Mouse (Mus musculus): ENCODE measurements around the gene Rab5b.
"Not testable (repeated sequence)": the region's sequence is repeated elsewhere in the genome, so short reads cannot be mapped to it uniquely, and the experiment has no call there.

Rab5b gene

GRCm38 (mm10) chr10:128645111-128646011 lies 50.7 kb downstream of the Rab5b start, which contains the start of gene Ikzf4:
TSS of gene Ikzf4 (minus strand) at chr10:128645991.
- DNase-seq (ENCODE audit: low spot score in 2 of 2), result peak; percentile 31 to 36

DNA sequence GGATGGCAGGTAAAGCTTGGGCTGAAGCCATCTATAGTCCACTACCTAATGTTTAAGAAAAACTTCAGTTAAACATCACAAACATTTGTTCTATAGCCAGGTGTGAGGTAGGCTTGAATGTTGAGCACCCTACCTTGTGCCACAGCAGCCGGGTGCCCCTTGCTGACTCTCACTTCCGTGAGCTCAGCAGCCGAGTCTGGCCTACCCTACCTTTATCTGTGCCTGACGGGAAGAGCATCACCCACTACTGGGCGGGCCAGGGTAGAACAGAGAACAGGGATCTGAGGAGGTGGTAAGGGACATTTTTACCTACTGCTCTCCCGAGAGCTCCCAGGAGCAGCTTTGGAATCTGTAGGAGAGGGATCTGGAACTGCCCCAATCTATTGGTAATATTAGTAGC lies 53.3 kb downstream of the Rab5b start:
- DNase-seq (ENCODE audit: low spot score in 2 of 2), result no peak

GRCm38 (mm10) chr10:128641871-128642270 lies 54.2 kb downstream of the Rab5b start:
- DNase-seq (ENCODE audit: low spot score in 2 of 2), result no peak

- DNase-seq (ENCODE audit: low spot score in 2 of 2), result no peak
These were observed 55.2 kb downstream of the Rab5b start for GRCm38 (mm10) chr10:128640891-128641290.

DNA sequence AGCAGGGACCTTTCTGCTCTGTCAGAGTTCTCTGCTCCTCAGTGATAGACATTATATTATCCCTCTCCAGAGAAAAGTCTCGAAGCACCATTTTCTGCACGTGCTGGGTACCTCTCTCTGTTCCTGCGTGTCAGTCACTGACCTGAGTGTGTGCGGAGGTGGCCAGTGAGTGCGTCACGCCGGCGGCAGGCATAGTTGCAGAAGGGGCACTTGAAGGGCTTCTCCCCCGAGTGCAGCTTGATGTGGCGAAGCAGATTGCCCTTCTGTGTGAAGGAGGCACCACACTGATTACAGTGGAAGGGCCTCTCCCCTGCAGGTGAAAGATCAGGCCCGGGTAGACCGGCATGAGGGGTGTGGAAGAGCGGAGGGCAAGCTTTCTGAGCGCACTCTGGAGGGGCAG lies 56.1 kb downstream of the Rab5b start:
- DNase-seq (ENCODE audit: low spot score in 2 of 2), result no peak

DNA sequence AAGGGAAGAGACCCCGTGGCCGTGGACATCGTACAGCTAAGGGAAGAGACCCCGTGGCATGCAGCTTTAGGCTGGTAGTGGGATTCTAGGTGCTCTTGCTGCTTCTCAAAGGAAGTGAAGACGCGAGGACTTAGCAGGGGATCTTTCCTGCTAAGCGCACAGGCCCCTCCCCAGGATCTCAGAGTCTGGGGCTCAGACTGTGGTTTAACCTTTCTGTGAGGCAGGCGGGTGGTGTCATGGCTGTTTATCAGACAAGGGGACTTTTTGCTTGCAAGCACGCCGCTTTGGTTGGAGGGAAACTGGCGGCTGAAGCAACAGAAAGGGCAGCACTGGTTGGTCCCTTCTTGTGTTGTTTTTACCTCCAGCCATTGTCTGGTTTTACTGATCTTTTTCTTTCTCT lies 59.1 kb downstream of the Rab5b start:
- no peak for DNase-seq (ENCODE audit: low spot score in 2 of 2)

- DNase-seq (ENCODE audit: low spot score in 2 of 2), result no peak
These were observed 59.5 kb downstream of the Rab5b start for GRCm38 (mm10) chr10:128636561-128636960.

DNA sequence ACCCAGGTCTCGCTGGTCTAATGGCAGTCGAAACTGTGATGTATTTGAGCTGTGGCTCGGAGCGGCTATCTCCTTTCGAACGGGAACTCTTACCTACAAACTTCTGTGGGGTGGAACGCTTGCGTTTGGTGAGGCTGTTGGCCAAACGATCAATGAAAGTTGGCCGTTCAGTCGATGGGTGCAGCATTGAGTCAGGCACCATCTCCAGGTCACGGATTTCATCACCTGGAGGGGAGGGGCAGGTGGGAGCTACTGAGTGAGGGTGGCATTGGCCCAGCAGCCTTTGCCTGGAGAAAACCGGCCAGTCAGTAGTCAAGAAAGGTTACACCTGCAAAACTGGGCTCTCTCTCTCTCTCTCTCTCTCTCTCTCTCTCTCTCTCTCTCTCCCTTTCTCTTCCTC lies 60.4 kb downstream of the Rab5b start:
- no peak for DNase-seq (ENCODE audit: low spot score in 2 of 2)

DNA sequence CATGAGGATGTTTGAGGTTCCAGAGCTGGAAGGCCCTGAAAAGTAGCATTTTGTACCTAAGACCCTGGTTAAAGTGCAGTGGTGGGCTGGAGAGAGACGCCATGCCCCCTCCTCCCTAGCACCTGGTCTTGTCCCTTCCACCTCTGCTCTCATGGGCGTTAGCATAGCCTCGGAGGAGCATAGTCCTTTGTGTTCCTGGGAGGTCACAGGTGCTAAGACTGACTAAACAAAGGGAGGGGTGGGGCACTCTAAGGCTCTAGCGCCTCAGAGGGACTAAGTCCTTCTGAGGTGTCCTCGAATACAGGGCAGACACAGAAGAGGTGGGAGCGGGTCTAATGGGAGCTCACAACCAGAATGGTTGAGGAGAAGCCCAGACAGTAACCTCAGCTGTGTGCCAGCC lies 64.5 kb downstream of the Rab5b start:
- DNase-seq (ENCODE audit: low spot score in 2 of 2), result no peak

DNA sequence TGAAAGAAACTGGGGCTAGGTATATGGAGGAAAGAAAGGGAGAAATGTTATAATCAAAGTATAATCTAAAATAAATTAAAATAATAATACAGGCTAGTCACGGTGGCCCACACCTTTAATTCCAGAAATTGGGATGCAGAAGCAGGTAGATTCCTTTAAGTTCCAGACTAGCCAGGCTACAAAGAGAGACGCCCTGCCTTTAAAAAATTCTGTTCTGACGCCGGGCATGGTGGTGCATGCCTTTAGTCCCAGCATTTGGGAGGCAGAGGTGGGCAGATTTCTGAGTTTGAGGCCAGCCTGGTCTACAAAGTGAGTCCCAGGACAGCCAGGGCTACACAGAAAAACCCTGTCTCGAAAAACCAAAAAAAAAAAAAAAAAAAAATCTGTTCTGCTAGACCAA lies 65.8 kb downstream of the Rab5b start:
- DNase-seq (ENCODE audit: low spot score in 2 of 2), result not testable (repeated sequence)

GRCm38 (mm10) chr10:128629746-128630145 lies 66.3 kb downstream of the Rab5b start:
- DNase-seq (ENCODE audit: low spot score in 2 of 2), result no peak

GRCm38 (mm10) chr10:128627398-128628317 lies 68.4 kb downstream of the Rab5b start:
- no peak for DNase-seq (ENCODE audit: low spot score in 2 of 2)

All from frontal cortex, postnatal 14 days (tissue).